Mouse (Mus musculus) skeletal muscle tissue, adult 2 months (tissue): ENCODE data around the gene Abcd3.
"Not testable (repeated sequence)": the region's sequence is repeated elsewhere in the genome, so short reads cannot be mapped to it uniquely, and the experiment has no call there.

Experiments used
- DNase-seq: peaks from one replicate; pipeline ENCODE4 v3.0.0-alpha.2; 2012; ENCODE audit warnings: low read depth, low spot score

Abcd3 gene

DNA sequence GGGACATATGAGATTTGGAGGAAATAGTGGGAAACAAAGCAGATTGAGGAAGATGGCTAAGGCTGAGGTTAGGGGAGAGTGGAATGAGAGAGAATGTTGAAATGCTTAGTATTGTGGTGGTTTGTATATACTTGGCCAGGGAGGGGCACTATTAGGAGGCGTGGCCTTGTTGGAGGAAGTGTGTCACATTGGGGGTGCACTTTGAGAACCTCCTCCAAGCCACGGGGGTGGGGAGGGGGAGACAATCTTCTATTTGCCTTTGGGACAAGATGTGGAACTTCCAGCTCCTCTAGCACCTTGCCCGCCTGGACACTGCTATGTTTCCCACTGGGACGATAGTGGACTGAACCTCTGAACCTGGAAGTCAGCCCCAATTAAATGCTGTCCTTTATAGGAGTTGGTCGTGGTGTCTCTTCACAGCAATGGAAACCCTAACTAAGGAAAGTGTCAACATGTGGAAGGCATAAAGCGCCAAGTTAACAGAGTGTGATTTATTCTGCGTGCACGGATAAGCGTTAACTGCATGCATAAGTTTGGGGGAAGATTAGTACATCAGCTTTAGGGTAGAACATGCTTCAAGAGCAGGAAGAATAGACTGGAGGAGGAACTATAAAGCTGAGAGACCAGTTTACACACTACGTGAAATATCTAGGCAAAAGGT, 3.8 kb upstream of the Abcd3 start:
- no peak for DNase-seq

DNA sequence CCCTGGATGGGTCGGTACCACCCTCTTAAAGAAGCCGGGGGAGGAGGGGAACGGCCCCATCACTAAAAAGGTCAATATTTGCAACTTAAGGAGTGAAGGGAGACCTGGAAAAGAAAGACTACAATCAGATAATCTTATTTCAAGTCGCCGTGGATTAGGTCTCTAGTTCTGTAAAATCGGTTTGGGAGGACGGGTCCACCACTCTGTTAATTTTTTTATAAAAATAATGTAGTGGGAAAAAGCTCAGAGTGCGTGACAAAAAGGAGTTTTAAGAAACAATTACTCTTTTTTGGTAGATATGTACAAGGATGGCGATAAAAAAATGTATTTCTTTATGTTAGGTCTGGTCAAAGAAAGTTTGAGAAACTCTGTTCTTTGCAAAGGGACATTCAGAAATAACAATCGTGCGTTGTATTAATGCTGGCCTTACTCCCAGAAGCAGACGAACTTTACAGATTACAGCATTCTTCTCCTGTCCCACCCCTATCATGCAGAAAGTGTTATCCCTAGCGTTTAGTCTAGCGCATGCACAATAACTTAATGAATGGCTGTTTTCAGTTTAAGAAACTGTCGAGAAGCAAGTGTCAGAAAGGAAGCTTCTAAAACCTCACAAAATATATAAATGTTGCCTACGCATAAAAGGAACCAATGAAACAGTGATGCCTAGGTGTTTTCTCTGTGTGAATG, 590 bp upstream of the Abcd3 start:
- no peak for DNase-seq

DNA sequence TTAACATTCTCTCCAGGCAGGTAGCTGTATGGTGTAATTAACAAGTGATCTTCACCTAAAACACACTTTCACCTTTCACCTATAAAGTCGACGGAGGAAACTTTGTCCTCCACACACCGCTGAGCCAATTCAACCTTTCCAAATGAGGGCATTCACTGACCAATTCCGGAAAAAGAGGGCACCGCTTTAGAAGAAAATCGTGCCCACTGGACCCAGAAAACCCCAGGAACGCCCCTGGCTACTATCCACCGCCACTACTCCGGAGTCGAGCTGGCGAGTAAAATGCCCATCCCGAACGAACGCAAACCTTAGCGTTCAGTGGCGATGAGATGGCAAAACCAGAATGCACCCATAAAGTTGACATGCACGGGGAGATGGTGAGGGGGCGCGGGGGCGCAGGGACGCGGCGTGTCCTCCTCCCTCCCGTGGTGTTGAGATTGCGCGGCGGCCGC, 663 bp downstream of the Abcd3 start:
- DNase-seq: no peak

DNA sequence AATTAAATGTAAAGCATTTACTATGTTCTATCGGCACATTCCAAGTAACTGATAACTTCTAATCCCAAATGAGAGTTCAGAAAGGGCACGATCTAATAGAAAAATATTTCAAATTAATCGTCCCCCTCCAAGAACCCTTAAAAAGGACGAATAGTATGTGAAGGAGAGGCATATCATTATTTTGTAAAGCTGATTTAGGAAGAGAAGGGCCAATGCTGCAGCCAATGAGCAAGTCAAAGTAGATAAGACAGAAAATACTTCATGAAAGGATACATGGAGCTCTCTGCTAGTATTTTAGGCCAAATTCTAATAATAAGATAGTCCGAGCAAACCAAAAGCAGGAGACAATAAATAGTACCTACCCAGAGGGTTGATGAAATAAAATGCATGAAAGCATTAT, 1.3 kb downstream of the Abcd3 start:
- DNase-seq: no peak

DNA sequence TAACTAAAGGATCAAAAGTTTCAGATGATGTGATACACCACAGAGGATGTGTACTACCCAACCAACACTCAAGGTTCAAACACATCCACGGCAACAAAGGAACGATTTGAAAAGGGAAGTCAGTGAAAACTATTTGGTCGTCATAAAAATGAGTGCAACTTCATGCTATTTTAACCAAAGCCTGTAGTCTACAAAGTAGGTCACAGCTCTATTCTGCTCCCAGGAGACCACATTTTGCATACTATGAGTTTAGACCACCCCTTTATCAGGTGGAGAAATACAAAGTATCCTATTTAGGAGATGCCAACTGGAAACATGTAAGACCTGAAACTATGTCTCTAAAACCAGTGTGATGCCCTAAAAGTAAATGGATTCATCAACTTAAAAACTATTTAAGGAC, 6.9 kb downstream of the Abcd3 start:
- no peak for DNase-seq

DNA sequence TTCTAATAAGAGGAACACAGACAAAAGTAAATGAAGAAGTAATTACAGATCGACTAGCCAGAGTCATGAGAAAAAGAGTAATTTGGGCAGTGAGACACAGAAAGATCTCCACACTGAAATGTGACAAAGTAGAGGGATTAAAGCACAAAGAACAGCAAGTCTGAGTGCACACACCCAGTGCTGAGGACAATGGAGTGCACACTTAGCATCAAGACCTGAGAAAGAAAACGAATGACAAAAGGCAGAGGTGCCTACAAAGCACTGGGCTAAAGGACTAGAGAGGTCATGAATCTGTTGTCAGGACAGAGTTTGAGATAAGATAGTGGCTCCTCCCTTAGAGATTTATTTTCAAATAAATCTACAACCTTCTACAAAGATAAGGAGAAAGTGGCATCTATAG, 20.9 kb downstream of the Abcd3 start:
- no peak for DNase-seq

DNA sequence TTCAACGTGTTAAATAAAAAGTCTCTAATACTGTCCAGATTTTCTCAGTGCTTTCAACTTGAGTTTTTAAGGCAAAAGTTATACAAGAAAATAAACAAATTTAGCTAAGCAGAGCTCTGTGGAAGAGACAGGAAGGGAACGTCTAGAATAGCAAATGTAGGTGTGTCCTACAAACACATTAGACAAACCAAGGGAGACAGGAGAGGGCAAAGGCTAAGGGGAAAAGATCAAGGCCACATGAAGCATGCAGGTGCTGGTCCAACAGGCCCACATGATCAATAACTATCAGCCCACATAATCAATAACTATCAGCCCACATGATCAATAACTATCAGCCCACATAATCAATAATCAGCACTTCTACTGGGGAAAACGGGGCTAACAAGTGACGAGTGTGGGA, 22.9 kb downstream of the Abcd3 start:
- no peak for DNase-seq

DNA sequence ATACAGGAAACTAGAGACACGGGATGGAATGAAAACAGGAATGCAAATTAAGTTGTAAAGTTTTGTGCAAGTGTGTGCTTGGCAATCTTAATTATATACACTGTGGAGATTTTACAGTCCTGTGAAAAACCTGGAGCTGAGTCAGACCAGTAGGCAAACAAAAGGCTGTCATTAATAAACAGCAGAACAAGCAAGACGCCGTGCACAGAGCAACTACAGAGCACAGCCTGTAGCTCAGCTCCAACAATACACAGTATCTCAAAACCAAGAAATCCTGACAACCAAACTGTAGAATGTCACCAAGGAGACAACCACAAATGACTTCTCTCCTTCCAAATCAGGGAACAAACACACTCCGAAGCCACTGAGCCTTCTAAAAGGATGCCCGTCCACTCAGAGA, 24.7 kb downstream of the Abcd3 start:
- DNase-seq: no peak

DNA sequence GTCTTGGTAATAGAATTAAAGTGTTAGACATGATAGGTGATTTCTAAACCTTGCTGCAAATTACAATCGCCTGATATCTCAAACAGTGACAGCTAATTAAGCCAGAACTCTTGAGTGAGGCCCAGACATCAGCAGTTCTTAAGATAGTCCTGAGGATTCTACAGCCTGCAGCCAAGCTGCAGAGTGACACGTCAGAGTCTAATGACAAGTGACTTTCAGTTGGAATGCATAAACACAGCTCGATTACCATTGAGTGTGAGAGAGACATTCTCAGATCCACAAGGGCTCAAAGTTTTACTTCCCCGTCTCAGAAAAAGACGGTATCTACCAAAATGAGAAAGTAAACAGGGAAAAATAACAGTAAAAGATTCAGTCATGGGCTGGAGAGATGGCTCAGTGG, 25.3 kb downstream of the Abcd3 start:
- no peak for DNase-seq

DNA sequence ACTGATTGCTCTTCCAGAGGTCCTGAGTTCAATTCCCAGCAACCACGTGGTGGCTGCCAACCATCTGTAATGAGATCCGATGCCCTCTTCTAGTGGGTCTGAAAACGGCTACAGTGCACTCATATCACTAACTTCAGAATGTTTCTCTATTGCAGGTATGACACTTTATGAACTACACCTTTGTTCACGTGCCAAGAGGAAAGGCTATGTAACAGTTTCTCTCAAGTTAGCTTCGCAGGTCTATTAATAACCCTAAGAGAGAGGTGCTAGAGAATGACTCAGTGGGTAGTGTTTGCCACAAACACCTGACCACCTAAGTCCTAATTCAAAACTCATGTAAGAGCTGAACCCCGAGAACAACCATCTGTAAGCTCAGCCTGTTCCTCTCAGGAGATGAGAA, 32.1 kb downstream of the Abcd3 start:
- DNase-seq: no peak

DNA sequence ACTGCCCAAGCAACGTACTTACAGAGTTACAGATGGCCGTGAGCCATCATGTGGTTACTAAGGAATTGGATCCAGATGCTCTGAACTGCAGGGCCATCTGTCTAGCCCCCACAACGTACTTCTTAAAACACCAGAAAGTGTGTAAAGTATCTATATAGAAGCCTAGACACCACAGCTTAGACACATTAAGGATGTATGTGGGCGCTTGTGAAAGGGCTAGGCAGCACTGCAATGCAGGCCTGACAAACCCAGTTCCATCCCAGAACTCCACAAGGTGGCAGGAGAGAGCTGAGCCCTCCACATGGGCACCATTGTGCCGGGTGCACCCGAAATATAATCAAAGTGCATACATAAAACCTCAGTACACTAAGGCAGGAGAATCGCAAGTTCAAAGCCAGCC, 37.2 kb downstream of the Abcd3 start:
- no peak for DNase-seq

DNA sequence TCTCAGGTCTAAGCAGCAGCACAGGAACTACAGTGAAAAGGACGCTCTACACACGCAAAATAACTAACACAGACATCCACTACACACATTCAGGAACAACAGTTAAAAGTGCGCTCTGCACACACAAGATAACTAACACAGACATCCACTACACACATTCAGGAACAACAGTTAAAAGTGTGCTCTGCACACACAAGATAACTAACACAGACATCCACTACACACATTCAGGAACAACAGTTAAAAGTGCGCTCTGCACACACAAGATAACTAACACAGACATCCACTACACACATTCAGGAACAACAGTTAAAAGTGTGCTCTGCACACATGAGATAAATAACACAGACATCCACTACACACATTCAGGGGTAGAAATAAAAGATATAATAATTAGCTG, 41.8 kb downstream of the Abcd3 start:
- DNase-seq: not testable (repeated sequence)

DNA sequence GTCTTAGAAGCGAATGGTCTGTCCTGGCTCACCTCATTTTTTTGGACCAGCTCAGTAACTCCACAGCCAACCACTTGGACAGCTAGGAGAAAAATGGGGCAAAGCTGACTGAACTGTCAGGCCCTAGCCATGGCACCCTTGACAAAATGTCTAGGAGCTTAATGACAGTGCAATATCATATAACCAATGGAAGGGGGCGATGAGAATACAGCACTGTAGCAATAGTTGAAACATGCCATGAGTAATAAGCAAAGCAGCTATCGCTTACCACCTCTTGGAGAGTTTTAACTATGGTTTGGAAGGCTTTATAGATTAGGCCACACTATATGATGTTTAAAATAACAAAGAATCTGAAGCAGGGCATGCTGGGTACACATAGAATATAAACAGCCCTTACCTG, 46.3 kb downstream of the Abcd3 start:
- no peak for DNase-seq

DNA sequence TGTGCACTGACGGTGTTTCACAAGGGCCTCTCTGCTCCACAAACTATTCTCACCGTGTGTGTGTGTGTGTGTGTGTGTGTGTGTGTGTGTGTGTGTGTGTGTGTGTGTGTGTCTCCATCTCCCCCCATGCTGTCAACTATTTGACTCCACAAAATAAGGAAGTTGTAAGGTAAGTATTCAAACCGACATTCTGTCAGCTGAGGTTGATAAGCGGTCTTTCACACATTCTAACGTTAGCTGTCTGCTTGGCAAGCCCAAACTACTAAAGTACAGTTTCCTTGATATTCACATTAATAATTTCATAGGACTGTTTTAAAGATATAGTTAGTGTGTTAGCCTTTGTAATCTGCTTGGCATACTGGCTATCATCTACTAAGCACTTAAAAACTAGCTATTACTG, 48.3 kb downstream of the Abcd3 start:
- no peak for DNase-seq

DNA sequence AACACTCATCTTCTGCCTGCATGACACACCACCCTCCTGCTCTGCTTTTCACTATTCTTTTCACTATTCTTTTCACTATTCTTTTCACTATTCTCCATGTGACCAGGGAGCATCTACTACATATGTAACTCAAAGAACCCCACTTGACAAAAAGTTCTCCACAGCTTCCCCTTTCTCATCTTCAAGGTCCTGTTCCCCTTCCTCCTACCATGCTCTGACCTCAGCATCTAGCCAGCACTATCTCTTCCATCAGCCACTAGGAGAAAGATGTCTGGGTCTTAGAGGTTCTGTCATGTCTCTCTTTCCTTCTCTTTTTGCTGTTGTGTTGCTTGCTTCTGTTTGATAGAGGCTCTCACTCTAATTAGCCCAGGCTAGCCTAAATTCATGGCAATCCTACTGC, 49.1 kb downstream of the Abcd3 start:
- no peak for DNase-seq

DNA sequence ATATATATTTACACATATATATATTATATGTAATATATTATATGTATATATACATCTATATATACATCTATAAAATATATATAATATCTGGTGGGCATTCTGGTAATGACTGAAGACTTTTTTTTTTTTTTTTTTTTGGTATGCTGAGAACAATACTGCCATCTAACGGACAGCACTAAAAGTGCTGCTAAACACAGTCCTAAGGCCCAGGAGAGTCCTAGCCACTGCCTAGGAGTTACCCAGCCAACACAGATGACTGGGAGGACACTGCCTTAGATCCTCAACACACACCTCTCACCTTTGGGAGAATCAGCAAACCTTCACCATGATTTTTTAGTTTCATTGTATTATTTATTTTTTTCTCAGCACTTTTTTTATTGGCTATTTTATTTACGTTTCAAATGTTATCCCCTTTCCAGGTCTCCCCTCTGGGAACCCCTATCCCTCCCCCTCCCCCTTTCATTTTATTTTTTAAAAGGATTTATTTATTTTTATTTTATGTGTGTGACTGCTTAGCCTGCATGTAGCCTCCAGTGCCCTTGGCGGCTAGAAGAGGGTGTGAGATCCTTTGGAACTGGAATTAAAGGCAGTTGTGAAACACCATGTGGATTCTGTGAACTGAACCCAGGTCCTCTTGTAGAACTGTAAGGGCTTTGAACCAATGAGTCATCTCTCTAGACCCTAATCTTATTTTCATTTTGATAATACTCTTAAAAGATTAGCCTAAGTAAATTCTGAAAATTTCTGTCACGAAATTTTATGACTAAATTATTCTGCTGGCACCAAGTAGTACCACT, 52.8 kb downstream of the Abcd3 start:
- peak; percentile 25 for DNase-seq

DNA sequence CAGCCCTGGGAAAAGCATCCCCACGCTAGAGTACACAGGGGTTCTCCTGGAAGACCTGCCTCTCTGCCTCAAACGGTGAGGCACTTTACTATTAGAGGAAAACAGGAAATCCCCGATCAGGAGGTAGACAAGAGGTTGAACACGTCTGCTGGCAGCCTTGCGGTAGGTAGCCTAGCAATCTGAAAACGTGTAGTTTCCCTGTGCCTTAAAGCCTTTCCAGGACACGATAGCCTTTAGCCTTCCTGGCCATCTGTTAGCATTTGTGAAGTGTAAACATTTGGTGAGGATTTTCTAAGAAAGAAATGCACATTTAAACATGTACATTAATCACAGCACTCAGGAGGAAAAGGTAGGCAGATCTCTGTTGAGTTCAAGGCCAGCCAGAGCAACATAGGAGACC, 56.7 kb downstream of the Abcd3 start:
- DNase-seq: no peak

DNA sequence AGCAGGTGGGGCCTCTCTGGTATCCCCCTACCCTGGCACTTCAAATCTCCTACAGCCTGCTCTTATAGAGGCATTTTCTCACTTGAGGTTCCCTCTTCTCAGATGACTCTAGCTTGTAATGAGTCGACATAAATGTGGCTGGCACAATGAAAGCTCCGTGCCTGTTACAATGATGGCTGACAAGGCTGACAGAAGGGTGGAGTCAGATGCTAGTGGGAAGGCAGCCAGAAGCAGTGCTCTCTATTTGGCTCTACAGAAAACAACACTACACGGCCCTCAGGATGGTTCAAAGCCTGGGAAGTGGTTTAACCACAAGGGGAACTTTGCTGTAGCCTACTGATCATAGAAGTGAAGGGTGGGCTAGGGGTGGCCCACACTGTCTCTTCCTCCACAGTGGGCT, 60.0 kb downstream of the Abcd3 start:
- no peak for DNase-seq

DNA sequence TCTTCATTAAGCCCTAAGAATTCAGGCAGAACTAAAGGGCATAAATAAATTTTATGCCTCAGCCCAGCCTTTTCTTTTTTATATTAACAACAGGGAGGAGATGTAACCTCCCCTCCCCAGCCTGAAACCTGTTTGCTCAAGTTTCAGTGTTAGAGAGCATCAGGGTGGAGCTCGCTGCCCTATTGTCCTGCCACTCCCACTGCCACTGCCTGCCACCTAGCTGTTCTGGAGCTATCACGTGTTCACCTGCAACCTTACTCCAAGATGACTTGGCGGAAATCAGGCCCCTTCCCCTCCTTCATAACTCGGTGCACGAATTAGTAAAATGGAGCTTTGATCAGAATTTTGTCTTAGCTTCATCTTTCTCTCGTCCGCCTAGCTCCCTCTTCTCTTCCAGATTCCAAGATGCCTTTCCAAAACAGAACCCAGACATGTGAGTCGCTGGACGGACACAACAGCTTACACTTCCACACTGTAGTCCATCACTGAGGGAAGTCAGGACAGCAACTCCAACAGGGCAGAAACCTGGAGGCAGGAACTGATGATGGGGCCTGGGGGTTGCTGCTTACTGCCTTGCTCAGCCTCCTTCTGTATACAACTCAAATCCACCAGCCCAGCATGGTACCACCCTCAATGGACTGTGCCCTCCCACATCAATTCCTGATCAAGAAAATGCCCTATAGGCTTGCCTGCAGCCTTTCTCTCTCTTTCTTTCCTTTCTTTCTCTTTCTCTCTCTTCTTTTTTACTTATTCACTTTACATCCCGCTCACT, 60.6 kb downstream of the Abcd3 start:
- not testable (repeated sequence) for DNase-seq

DNA sequence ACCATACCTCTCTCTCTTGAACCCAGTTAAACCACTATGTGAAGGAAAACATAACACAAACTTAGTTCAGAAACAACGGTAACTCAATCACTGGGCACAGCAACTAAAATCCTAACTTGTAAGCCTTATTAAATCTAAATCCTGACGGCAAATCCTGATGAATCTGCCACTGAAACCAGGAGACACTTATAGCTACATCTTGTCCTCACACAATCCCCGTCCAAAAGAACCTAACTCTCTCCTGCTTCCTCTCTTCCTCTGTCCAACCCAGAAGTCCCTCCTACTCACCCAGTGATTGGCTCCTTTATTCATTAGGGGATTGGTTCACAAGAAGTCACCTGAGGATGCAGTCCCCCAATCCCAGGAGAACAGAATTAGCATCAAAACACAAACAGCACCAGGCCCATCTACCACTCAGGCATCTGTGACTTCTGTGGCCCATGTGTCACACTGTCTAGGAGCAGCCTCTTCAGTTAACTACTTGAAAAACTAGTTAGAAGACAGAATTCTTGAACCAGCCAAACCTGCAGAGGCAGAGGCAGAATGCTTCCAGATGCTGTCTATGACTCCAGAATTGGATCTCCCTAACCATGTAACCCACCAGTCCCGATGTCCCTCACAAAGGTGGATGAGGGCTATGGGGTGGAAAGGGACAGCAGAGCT, 73.8 kb downstream of the Abcd3 start:
- not testable (repeated sequence) for DNase-seq

DNA sequence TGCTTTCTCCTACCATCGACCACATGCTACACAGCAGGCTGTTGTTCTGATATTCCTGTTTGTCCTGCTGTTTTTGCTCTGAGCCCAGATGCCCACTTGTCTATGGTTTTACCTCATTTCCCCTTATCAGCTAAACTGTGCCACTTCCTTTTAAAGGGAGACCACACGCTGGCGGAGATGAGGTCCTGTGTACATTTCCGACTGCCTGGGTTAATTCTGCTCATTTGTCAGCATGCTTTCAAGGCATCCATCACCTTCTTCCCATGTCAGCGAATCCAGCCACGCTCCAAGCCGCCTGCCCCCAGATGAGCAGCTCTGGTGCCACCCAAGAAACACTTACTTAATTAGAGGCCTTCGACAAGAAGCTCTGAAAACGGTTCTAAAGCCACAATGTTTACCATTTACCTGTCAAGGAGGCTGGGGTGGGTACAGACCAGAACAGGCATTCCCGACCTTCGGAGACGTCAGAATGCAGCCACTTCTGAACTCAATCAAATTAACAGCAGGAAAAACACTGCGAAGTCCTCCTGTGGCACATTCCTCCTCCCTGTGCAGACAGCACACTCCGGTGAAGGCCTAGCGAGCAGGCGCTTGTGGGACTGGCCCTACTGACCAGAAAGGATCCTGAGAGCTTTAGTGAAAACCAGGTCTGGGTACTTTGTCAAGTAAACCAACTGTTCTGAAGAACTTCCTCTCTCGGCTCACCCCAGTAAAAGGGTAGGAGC, 75.5 kb downstream of the Abcd3 start:
- no peak for DNase-seq
